Mouse (Mus musculus) ES-E14 (cell line): Measurements from ENCODE around the gene Gm45808. TPM values are rescaled to one million over a fixed set of nuclear protein-coding genes. Genes with fewer than 3 reads are reported as not detected.

Experiments used
- DNase-seq: peaks from one replicate; pipeline ENCODE4 v3.0.0-alpha.2; 2013; ENCODE audit warnings: low read depth, low spot score
- H3K27ac ChIP-seq: 2 replicates; pipeline ENCODE4 v1.5.1; 2012; ENCODE audit warnings: low read depth, mild to moderate bottlenecking, low read length, moderate library complexity, mixed read lengths; ENCODE audit not compliant: poor library complexity, insufficient read depth, severe bottlenecking
- H3K36me3 ChIP-seq: 2 replicates; pipeline ENCODE4 v1.6.1; 2012; ENCODE audit warnings: mild to moderate bottlenecking, low read length, moderate library complexity, mixed read lengths; ENCODE audit not compliant: control insufficient read depth, poor library complexity, insufficient read depth, severe bottlenecking
- H3K4me1 ChIP-seq, 2 experiments: fragments of 150-350 bp in 1 of 2; sonication (generic) in 1 of 2; 2 replicates each; pipeline ENCODE4 v1.6.1; 2012; ENCODE audit warnings: low read length in 2 of 2, mild to moderate bottlenecking in 1 of 2, mixed read lengths in 1 of 2; ENCODE audit not compliant: control insufficient read depth in 2 of 2, insufficient read depth in 2 of 2, poor library complexity in 1 of 2
- H3K4me3 ChIP-seq, 2 experiments: fragments of 150-350 bp in 1 of 2; sonication (generic) in 1 of 2; 2 replicates each; pipeline ENCODE4 v1.5.1; 2012; ENCODE audit warnings: low read length in 2 of 2, low read depth in 1 of 2, mild to moderate bottlenecking in 1 of 2, mixed read lengths in 1 of 2; ENCODE audit not compliant: insufficient read depth in 1 of 2, poor library complexity in 1 of 2, severe bottlenecking in 1 of 2
- H3K9ac ChIP-seq: 2 replicates; pipeline ENCODE4 v1.6.1; 2012; ENCODE audit warnings: low read depth, mild to moderate bottlenecking, low read length, mixed read lengths; ENCODE audit not compliant: poor library complexity, insufficient read depth, severe bottlenecking
- H3K9me3 ChIP-seq: fragments of 150-350 bp; sonication (generic); 2 replicates; pipeline ENCODE4 v1.6.1; 2012; ENCODE audit warnings: low read depth, mild to moderate bottlenecking, low read length; ENCODE audit not compliant: control insufficient read depth, insufficient read depth
- CHD2 ChIP-seq: IDR thresholded peaks from 2 replicates; pipeline ENCODE4 v1.6.1; 2014; ENCODE audit warnings: mild to moderate bottlenecking, low read depth, low read length, inconsistent platforms
- HCFC1 ChIP-seq: IDR thresholded peaks from 2 replicates; pipeline ENCODE4 v1.6.1; 2012; ENCODE audit warnings: low read length, inconsistent platforms, borderline replicate concordance; ENCODE audit not compliant: insufficient read depth
- MAFK ChIP-seq: IDR thresholded peaks from 2 replicates; pipeline ENCODE4 v1.6.1; 2014; ENCODE audit warnings: mild to moderate bottlenecking, low read depth, low read length, inconsistent platforms; ENCODE audit not compliant: insufficient read depth
- ZC3H11A ChIP-seq: IDR thresholded peaks from 2 replicates; pipeline ENCODE4 v1.6.1; 2012; ENCODE audit warnings: low read depth, mild to moderate bottlenecking, inconsistent platforms, low read length, borderline replicate concordance
- ZNF384 ChIP-seq: IDR thresholded peaks from 2 replicates; pipeline ENCODE4 v1.6.1; 2012; ENCODE audit warnings: low read depth, low read length, inconsistent platforms
- in situ Hi-C, 2 experiments: fragments of 600-800 bp; cut with MboI; formaldehyde crosslinking; loops; one replicate each; pipeline ENCODE4 v1.15.1; 2025; ENCODE audit warnings: low sequenced_read_pairs in 2 of 2, inconsistent platforms in 1 of 2; ENCODE audit not compliant: unreplicated experiment in 2 of 2
- total RNA-seq: library from RNA; depleted of rRNA; stranded (reverse); fragments of 300-350 nt; gene quantifications from 2 replicates; pipeline ENCODE4 v1.2.3, GENCODE M21; 2012

Gm45808 gene
- total RNA-seq, 1 experiment: 0.71 TPM

DNA sequence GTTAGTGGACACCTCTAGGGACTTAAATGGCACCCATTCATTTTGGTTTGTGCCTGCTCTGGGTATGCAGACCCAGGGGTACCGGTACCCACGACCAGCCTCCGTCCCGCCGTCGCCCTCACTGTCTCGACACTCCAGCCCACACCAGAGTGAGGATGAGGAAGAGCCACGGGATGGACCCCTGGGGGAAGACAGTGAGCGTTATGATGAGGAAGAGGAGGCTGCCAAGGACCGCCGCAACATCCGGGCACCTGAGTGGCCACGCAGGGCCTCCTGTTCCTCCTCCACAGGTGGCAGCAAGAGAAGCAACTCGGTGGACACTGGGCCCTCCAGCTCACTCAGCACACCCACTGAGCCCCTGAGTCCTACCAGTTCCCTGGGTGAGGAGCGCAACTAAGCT is 31.6 kb downstream of the Gm45808 start:
- Histone ChIP-seq H3K9me3 (no peaks in the 10 kb centered on the region), H3K4me3 (peak overlapping the region in 1 of 2 experiments; percentile 12; a peak in 1 of 4 replicates), H3K27ac (no peak overlapping the region), H3K36me3 (peaks cover 25% of the 10 kb centered on the region), H3K9ac (no peak overlapping the region), H3K4me1 (peaks cover 0 to 19% of the 10 kb centered on the region in 2 experiments; a peak in 1 of 4 replicates)
- TF ChIP-seq MAFK: no peak
- no peak for TF ChIP-seq HCFC1
- no peak for TF ChIP-seq ZC3H11A
- no peak for TF ChIP-seq CHD2
- no peak for TF ChIP-seq ZNF384
- in situ Hi-C loops: no loop called here
- DNase-seq: no peak

DNA sequence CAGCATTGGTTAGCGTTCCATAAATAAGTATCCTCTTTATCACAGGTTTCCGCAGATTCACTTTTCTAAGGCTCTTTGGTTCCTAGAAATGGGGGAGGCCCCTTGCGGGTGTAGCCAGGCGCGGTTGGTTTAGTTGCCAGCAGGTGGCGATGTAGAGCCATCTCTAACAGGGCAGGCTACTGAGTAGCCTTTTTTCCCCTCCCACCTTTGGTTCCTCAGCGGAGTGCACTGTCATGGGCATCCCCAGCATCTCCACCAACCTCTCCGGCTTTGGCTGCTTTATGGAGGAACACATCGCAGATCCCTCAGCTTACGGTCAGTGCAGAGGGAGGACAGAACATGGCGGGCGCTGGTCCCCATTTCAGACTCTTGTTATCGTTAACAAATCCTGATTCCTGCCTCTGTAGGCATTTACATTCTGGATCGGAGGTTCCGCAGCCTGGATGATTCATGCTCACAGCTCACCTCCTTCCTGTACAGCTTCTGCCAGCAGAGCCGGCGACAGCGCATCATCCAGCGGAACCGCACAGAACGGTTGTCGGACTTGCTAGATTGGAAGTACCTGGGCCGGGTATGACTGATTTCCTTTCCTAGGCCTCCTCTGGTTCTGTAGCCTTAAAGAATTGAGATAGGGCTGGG is 35.1 kb downstream of the Gm45808 start:
- Histone ChIP-seq H3K9me3 (no peaks in the 10 kb centered on the region), H3K36me3 (peaks cover 11% of the 10 kb centered on the region; the same call in 1 of the 2 replicates), H3K27ac (no peak overlapping the region), H3K9ac (peak overlapping the region; percentile 21; the same call in 1 of the 2 replicates), H3K4me3 (peak overlapping the region in 1 of 2 experiments; percentile 44; a peak in 3 of 4 replicates), H3K4me1 (peaks cover 1 to 30% of the 10 kb centered on the region in 2 experiments; a peak in 1 of 4 replicates)
- in situ Hi-C loops: no loop called here
- DNase-seq: peak; percentile 84
- TF ChIP-seq ZC3H11A (no peak), MAFK (no peak; the same call in 1 of the 2 replicates), HCFC1 (no peak), ZNF384 (no peak), CHD2 (no peak)

DNA sequence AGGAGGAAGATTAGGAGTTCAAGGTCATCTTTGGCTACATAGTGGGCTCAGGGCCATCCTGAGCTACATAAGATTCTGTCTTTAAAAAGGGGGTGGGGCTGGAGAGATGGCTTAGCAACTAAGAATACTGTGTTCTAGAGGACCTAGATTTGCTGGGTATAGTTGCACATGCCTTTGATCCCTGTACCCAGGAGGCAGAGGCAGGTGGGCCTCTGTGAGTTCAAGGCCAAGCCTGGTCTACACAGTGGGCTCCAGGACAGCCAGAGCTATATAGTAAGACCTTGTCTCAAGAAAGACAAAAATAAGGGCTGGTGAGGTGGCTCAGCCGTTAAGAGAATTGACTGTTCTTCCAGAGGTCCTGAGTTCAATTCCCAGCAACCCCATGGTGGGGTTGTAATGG is 36.6 kb downstream of the Gm45808 start:
- Histone ChIP-seq H3K9ac (no peak overlapping the region), H3K36me3 (peaks cover 11% of the 10 kb centered on the region; the same call in 1 of the 2 replicates), H3K4me3 (no peak overlapping the region), H3K4me1 (peaks cover 1 to 20% of the 10 kb centered on the region in 2 experiments; a peak in 1 of 4 replicates), H3K27ac (peak overlapping the region; percentile 43; the same call in 1 of the 2 replicates), H3K9me3 (no peaks in the 10 kb centered on the region)
- no peak for TF ChIP-seq ZC3H11A
- no peak for TF ChIP-seq HCFC1
- no peak for TF ChIP-seq CHD2
- in situ Hi-C loops: no loop called here
- DNase-seq: no peak

DNA sequence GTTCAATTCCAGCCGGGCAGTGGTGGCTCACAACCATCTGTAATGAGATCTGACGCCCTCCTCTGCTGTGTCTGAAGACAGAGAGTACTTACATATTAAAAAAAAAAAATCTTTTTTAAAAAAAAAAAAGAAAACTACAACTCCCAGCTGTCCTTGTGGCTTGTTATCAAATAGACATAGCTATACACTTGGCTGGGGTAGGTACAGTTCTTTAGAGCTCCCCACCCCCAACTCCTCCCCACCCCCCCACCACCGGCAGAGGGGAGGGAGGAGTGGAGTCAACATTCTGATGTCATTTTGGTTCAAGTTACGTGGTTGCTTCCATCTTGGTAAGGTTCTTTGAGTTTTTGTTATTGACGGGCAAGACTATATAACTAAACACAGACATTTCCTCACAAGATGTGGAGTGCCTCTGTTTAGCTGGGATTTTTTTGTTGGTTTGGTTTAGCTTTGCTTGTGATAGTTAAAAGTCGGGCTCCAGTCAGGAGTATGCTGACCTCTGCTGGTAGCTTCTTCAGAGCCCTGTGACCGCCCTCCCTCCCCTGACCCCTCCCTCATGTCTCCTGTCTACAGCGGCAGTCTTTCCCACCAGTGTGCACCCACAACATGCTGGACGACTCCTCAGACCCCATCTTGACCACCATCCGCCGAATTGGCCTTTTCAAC is 39.2 kb downstream of the Gm45808 start:
- Histone ChIP-seq H3K27ac (peak overlapping the region; percentile 75), H3K9ac (peak overlapping the region; percentile 75), H3K36me3 (peaks cover 6% of the 10 kb centered on the region; the same call in 1 of the 2 replicates), H3K4me1 (peaks cover 1 to 21% of the 10 kb centered on the region in 2 experiments; a peak in 2 of 4 replicates), H3K4me3 (peak overlapping the region; percentile 49 to 53), H3K9me3 (no peaks in the 10 kb centered on the region)
- in situ Hi-C loops: no loop called here
- DNase-seq: no peak
- TF ChIP-seq ZNF384 (peak; percentile 57; the same call in 1 of the 2 replicates), HCFC1 (peak; percentile 82), MAFK (no peak), CHD2 (no peak), ZC3H11A (no peak)
